Mouse (Mus musculus) gastrocnemius, adult 2 months (tissue): ENCODE data around the gene Elmod3. TPM values are rescaled to one million over a fixed set of nuclear protein-coding genes. Genes with fewer than 3 reads are reported as not detected.

Experiments used
- DNase-seq: peaks from one replicate; pipeline ENCODE4 v3.0.0; 2022
- H3K27ac ChIP-seq: fragments of 200-600 bp; 2 replicates; pipeline ENCODE4 v1.8.1; 2022; ENCODE audit warnings: mild to moderate bottlenecking
- H3K4me3 ChIP-seq: fragments of 200-600 bp; 2 replicates; pipeline ENCODE4 v1.8.1; 2022; ENCODE audit warnings: mild to moderate bottlenecking, moderate library complexity
- CTCF ChIP-seq: fragments of 200-600 bp; IDR thresholded peaks from 2 replicates; pipeline ENCODE4 v1.8.1; 2022; ENCODE audit warnings: antibody characterized with exemption, mild to moderate bottlenecking, moderate library complexity
- intact Hi-C: fragments of 180-260 bp; cut with DNase I; formaldehyde crosslinking; loops from one replicate; pipeline ENCODE4 v1.15.1; 2025
- total RNA-seq, 2 experiments: library from RNA; stranded (reverse); gene quantifications; 2 replicates each; pipeline ENCODE4 v1.2.3; 2021

The Elmod3 gene
- total RNA-seq, 2 experiments from 2014 or later = 7.7 to 9.8 TPM

DNA sequence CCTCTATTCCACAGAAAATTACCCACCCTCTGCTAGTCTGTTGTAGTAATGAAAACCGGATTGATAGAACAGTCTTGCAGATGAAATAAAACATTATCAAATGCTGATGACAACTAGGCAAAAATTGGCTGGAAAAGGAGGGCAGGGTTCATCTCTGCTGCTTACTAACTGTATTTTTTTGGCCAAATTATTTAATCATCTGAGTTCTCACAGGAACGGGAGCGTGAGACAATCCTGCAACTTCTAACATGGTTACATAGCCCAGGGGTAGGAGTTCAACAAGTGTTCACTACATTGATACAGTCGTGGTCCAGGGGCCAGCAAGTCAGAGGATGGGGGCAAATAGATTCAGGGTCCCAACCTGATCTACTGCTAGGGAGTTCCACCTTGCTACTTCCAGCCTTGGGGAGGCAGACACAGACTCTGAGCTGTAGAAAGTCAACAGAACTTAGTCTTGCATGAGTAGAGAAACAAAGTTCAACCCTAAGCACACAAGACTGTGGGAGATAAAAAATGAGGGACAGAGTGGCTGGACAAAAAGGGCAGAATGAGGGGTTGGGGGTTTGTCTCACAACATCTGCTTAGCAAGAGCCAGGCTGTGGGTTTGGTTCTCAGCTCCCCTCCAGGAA, 14.9 kb downstream of the Elmod3 start:
- no peak for TF ChIP-seq CTCF
- intact Hi-C loops = no loop called here
- no peak for DNase-seq
- Histone ChIP-seq H3K27ac (peak overlapping the region; percentile 1; the same call in 1 of the 2 replicates), H3K4me3 (no peak overlapping the region)

DNA sequence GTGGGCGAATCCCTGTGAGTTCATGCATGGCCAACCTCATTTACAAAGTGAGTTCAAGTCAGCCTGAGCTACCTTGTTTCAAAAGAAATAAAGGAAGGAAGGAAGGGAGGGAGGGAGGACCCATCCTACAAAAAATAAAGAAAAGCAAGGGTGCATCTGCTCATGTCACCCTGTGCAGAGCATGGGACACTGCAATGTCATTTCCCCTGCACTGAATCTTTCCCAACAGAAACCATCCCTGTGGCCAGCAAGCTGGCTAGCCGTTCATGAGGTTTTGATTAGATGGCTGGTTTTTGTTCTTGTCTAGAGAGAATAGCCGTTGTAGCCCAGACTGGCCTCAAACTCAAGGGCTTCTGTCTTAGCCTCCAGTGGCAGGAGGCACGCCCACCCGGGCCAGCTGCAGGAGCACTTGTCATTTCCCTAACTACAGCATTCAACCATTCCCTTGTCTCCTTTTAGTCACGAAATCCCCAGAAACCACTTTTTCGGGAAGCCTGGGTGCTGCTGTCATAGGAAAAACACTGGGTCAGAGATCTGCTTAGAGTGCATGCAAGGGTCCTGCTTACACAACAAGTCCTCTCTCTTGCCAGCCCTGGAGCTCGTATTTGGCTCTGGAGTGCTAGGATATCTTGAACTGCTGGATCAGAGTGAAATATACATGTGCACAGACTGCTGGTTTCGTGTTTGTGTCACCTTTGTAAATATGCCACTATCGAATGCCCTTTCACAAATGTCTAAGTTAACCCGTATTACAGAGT, 16.4 kb downstream of the Elmod3 start:
- Histone ChIP-seq H3K4me3 (no peak overlapping the region), H3K27ac (peak overlapping the region; percentile 46)
- peak; percentile 45 for DNase-seq
- intact Hi-C loops = no loop called here
- no peak for TF ChIP-seq CTCF

DNA sequence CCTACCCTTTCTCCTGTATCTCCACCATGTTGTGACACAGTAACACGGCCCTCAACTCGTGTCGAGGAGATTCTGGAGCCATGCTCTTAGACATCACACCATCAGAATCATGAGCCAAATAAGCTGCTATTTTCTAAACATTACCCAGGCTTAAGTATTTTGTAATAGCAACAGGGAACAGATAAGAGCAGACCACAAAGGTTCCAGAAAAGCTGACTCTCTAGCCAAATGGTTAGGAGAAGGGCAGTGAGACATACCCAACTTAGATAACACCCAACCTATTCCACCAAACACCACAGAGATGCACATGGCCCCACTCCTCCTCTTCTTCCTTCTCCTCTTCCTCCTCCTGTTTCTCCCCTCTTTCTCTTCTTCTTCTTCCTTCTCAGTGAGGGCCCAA, 22.2 kb downstream of the Elmod3 start:
- Histone ChIP-seq H3K27ac (no peak overlapping the region), H3K4me3 (no peak overlapping the region)
- TF ChIP-seq CTCF = no peak
- intact Hi-C loops = no loop called here
- DNase-seq = no peak

DNA sequence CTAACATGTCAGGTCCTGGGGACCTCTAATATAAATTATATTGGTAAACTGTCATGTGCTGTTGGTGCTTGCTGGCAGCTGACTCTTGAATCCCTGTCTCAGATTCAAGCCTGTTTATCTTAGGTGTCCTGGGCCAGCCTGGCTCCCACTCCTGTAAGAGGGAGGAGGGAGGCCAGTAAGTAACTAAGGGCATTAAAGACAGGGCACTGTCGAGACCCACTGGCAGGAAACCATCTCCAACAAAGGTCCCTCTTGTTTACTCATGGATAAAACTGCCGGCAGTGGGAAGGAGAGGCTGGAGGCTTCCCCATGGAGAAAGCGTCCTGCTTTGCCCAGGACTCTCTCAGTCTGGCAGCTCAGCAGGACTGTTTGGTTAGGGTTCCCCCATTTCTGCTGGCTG, 26.4 kb downstream of the Elmod3 start:
- no peak for TF ChIP-seq CTCF
- Histone ChIP-seq H3K27ac (peak overlapping the region; percentile 74), H3K4me3 (no peak overlapping the region)
- intact Hi-C loops = no loop called here
- DNase-seq = no peak

DNA sequence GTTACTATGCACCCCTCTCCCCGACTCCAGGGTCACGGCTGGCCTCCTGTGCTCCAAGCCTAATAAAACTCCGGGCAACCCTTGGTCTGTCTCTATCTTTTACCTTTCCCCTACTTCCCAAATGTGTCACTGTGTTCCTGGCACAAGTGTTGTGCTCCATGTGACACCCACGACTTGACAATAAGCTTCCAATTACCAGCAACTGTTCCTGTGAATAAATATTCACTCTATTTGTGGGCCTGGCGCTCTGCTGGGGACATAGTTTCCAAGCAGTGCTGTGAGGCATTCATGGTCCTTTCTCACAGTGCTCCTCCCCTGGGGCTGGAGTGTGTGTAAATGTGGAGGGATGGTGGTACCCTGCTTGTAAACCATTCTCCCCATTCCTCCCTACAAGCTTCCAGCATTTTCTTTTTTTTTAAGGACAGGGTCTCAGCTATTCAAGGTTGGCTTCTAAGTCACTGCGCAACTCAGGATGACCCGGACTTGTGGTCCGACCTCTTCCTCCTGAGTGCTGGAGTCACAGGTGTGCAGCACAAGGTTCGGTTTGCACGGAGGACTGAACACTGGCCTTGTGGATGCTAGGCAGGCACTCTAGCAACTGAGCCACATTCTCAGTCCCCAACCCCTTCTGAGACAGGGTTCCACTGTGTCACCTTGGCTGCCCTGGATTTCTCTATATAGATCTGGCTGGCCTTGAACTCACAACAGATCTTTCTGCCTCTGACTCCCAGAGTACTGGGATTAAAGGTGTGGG, 27.4 kb downstream of the Elmod3 start:
- intact Hi-C loops = no loop called here
- Histone ChIP-seq H3K27ac (peak overlapping the region; percentile 74), H3K4me3 (no peak overlapping the region)
- no peak for DNase-seq
- no peak for TF ChIP-seq CTCF

DNA sequence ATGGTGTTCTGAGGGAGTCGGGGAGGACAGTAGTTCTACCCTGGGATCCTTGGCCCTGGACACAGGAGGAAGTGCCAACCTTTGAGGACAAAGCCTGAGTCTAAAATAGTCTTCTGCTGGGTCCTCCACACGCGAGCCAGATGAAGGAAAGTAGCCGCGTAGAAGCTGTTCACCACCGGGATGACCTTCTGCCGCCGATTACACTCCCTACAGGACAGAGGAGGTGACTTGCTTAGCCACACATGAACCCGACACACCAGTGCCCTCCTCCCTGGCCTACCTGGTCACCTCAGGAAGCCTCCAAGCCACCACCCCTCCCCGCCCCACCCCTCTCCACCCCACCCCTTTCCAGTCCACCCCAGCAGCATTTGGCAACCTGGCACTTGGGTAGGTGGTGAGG, 29.5 kb downstream of the Elmod3 start:
- intact Hi-C loops = no loop called here
- Histone ChIP-seq H3K27ac (peak overlapping the region; percentile 46), H3K4me3 (no peak overlapping the region)
- no peak for TF ChIP-seq CTCF
- no peak for DNase-seq

DNA sequence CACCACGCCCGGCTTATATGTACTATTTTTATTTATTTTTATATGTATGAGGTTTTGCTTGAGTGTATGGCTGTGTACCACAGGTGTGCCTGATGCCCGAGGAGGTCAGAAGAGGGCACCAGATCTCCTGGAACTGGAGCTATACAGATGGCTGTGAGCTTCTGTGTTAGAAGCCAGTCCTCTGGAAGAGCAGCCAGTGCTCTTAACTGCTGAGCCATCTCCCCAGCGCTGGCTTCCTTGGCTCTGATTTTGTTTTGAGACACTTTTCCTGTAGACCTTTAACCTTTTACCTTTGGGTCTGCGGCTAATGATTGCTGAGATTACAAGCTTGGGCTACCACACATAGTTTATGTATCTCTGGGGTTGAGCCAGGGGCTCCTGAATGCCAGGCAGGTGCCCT, 30.7 kb downstream of the Elmod3 start:
- Histone ChIP-seq H3K4me3 (no peak overlapping the region), H3K27ac (no peak overlapping the region; the same call in 1 of the 2 replicates)
- intact Hi-C loops = no loop called here
- no peak for DNase-seq
- peak; percentile 12; the same call in 1 of the 2 replicates for TF ChIP-seq CTCF

DNA sequence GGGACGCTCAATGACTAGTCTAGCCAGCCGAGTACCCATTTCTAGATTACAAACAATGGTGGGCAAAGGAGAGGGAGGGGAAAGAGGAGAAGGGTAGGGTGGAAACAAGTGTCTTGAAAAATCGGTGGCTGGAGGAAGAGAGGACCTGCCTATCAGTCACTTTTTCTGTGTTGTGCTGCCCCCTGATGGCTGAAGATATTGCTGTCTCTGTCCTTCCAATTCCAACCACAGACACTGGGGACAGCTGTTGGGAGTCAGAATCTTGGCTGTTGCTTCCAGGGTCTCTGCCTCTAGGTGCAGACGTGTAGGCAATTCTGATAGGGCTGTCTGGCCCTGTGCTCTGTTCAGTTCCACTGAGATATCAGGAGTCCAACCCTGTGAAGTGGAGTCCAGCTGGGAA, 32.2 kb downstream of the Elmod3 start:
- TF ChIP-seq CTCF = peak; percentile 91
- DNase-seq = peak; percentile 89
- peak overlapping the region; percentile 53; the same call in 1 of the 2 replicates for H3K27ac ChIP-seq
- intact Hi-C loops = loop anchor here (1.0 kb wide), 2 partner anchors 31 to 138 kb away; no protein-coding TSS in a partner anchor
- H3K4me3 ChIP-seq = no peak overlapping the region

DNA sequence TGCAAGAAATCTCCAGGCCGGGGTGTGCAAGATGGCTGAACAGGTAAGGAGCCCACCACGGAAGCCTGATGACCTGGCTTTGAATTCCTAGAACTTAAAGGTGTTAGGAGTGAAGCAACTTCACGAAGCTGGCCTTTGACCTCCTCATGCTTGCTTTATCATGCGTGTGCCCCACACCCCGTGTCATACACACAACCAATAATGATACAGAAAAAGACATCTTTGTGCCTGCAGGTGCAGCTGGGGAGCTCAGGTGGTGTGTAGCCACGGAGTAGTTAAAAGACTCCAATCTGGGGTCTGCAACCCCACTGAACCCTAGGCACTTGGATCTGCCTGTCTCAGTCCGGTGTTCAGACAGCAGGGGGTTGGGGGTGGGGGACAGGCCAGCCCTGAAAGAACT, 32.7 kb downstream of the Elmod3 start:
- no peak for DNase-seq
- H3K4me3 ChIP-seq = no peak overlapping the region
- H3K27ac ChIP-seq = peak overlapping the region; percentile 43; the same call in 1 of the 2 replicates
- intact Hi-C loops = no loop called here
- TF ChIP-seq CTCF = no peak

DNA sequence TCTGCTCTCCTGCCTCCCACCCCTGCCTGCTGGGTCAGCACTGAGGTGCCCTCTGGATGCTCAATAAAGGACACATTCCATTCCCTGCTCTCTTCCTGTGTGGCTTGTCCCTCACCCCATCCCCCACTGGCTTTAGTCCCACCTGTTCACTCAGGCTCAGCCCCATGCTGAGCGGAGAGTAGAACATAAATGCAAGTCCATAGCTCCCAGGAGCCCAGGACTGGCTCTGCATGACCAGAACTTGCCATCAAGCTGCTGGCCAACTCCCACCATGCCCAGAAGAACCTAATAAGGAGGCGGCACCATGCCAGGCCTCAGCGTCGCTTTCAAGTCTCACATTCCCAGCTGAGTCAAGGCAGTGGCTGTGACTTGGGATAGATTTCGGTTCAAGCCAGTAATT, 35.3 kb downstream of the Elmod3 start:
- Histone ChIP-seq H3K4me3 (no peak overlapping the region), H3K27ac (peak overlapping the region; percentile 64; the same call in 1 of the 2 replicates)
- DNase-seq = peak; percentile 73
- TF ChIP-seq CTCF = no peak
- intact Hi-C loops = no loop called here

DNA sequence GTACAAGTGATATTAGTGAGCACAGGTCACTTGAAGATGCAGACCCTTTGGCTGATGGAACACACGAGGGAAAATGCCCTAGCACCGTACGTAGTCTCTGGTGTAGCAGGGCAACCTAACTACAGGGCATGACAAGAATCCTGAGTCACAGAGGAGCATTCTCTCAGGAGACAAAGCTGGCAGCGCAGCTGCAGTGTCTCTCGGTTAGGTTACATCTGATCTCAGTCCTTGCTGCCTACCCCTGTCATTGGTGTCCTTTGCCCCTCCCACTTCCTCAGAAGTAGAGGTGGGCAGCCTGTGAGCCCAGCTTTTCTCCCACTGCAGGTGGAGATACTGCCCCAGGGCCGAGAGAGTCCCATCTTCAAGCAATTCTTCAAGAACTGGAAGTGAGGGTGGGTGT, 35.7 kb downstream of the Elmod3 start:
- no peak for DNase-seq
- no peak for TF ChIP-seq CTCF
- intact Hi-C loops = no loop called here
- H3K4me3 ChIP-seq = no peak overlapping the region
- H3K27ac ChIP-seq = peak overlapping the region; percentile 64; the same call in 1 of the 2 replicates

DNA sequence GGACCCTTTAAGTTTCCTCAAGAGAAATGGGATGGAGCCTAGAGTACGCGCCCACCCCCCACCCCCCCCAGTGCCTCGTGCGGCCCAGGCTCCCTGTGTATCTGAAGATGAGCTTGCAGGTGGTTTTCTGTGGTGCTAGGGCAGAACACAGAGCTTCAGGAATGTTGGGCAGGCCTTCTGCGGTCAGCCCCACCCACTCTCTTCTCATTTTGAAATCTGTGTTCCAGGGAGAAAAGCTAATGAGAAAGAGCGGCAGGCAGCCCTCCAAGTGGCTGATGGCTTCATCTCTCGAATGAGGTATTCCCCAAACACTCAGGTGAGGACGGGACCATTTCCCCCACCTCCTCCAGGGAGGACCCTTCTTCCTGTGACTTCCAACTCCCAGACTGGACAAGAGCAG, 37.4 kb downstream of the Elmod3 start:
- no peak for TF ChIP-seq CTCF
- H3K27ac ChIP-seq = no peak overlapping the region
- no peak for DNase-seq
- intact Hi-C loops = no loop called here
- no peak overlapping the region for H3K4me3 ChIP-seq

DNA sequence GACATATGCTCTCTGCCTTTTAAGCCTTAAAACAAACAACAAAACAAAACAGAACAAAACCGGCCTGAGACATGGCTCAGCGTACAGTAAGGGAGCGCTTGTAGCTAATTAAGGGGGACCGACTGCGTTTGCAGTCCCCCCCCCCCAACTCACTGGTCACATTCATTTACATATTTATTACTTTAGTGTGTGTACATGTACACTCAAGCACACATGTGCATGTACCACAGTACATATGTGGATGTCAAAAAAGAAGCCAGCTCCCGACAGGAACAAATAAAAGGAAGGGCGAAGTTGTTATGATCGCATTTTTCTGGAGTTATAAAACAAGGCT, 45.2 kb downstream of the Elmod3 start:
- Histone ChIP-seq H3K27ac (peak overlapping the region; percentile 88), H3K4me3 (peak overlapping the region; percentile 70)
- intact Hi-C loops = no loop called here
- no peak for DNase-seq
- no peak for TF ChIP-seq CTCF
